Mouse (Mus musculus): Measurements from ENCODE around the gene Hoxb2. TPM values are rescaled to one million over a fixed set of nuclear protein-coding genes. Genes with fewer than 3 reads are reported as not detected.
A peak's percentile ranks its signal among the peaks of the same experiment; 100 is the strongest.

Hoxb2 gene
- polyA plus RNA-seq, 1 experiment: 0.20 TPM

DNA sequence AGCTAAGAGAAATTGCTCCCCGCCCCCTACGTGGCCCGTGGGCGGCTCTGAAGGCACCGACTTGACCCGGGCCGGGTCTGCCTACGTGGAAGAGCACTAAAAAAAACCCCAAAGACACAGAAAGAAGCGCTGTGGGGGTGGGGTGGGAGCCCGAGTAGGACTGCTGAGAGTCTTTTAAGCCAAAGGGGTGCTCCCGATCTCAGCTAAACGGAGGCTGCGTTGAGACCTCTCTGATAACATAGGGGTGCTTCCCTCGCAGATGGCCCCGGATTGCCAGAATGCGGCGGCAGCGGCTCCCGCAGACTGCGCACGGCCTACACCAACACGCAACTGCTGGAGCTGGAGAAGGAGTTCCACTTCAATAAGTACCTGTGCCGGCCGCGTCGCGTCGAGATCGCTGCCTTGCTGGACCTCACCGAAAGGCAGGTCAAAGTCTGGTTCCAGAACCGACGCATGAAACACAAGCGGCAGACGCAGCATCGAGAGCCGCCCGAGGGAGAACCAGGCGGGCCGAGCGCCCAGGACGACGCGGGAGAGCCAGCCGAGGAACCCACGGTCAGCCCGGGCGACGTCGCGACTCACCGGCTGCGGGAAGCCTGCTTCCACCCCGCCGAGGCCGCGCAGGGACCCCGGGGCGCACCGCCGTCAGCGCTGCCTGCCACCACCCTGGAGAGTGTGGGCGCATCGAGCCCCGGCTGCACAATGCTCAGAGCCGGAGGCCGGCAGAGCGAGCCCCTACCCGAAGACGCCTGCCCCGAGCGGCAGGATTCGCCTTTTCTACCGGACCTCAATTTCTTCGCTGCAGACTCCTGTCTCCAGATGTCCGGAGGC, 2.6 kb downstream of the Hoxb2 start:
- peaks cover 6% of the 10 kb centered on the region for H3K4me1 ChIP-seq (ENCODE audit: control insufficient read depth, insufficient read depth, low read length)

GRCm38 (mm10) chr11:96353522-96353841, 3.2 kb downstream of the Hoxb2 start:
- TF ChIP-seq POLR2A (IDR thresholded peaks at IDR 0.05; ENCODE audit: control insufficient read depth, low read depth, low read length) (no peak), CTCF (IDR thresholded peaks at IDR 0.05; ENCODE audit: control insufficient read depth, insufficient read depth, insufficient replicate concordance, low read depth, low read length) (no peak)
- H3K27me3 ChIP-seq (ENCODE audit: control insufficient read depth, insufficient read depth, low read length): peaks cover 7% of the 10 kb centered on the region
- no peaks in the 10 kb centered on the region for H3K36me3 ChIP-seq (ENCODE audit: control insufficient read depth, insufficient read depth, low read length)
- peaks cover 6% of the 10 kb centered on the region for H3K4me1 ChIP-seq (ENCODE audit: control insufficient read depth, insufficient read depth, low read length)
- peak overlapping the region; percentile 42 for H3K4me3 ChIP-seq (ENCODE audit: control insufficient read depth, low read depth, low read length)
- H3K27ac ChIP-seq (ENCODE audit: control insufficient read depth, insufficient read depth, low read depth, low read length): no peak overlapping the region

More for the DNA sequence above, 2.6 kb downstream of the Hoxb2 start:
- peak overlapping the region; percentile 42 for H3K4me3 ChIP-seq (ENCODE audit: control insufficient read depth, low read depth, low read length)
- H3K36me3 ChIP-seq (ENCODE audit: control insufficient read depth, insufficient read depth, low read length): no peaks in the 10 kb centered on the region
- TF ChIP-seq CTCF (IDR thresholded peaks at IDR 0.05; ENCODE audit: control insufficient read depth, insufficient read depth, insufficient replicate concordance, low read depth, low read length) (no peak), POLR2A (IDR thresholded peaks at IDR 0.05; ENCODE audit: control insufficient read depth, low read depth, low read length) (no peak)
- peaks cover 7% of the 10 kb centered on the region for H3K27me3 ChIP-seq (ENCODE audit: control insufficient read depth, insufficient read depth, low read length)
- H3K27ac ChIP-seq (ENCODE audit: control insufficient read depth, insufficient read depth, low read depth, low read length): no peak overlapping the region

DNA sequence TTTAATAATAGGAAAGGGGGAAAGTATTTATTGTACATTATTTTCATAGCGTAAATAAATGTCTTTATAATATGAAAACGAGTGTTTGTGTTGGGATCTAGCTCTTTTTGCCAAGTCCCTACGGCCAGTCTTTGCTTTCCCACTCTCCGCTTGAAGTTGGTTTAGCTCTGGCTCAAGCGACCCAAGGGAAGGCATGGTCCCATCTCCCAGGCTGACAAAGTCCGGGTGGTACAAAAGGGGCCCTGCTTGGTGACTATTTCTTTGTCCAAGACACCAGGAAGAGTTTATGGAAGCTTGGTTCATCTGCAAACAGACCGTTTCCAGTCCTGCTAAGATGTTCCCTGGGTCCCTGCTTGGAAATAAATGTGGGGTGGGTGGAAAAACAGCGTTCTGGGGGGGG, 3.6 kb downstream of the Hoxb2 start:
- TF ChIP-seq CTCF (IDR thresholded peaks at IDR 0.05; ENCODE audit: control insufficient read depth, insufficient read depth, insufficient replicate concordance, low read depth, low read length): no peak
- TF ChIP-seq POLR2A (IDR thresholded peaks at IDR 0.05; ENCODE audit: control insufficient read depth, low read depth, low read length): no peak
- Histone ChIP-seq H3K27ac (ENCODE audit: control insufficient read depth, insufficient read depth, low read depth, low read length) (no peak overlapping the region), H3K27me3 (ENCODE audit: control insufficient read depth, insufficient read depth, low read length) (peaks cover 7% of the 10 kb centered on the region), H3K4me1 (ENCODE audit: control insufficient read depth, insufficient read depth, low read length) (peaks cover 6% of the 10 kb centered on the region), H3K36me3 (ENCODE audit: control insufficient read depth, insufficient read depth, low read length) (no peaks in the 10 kb centered on the region), H3K4me3 (ENCODE audit: control insufficient read depth, low read depth, low read length) (no peak overlapping the region; the same call in 1 of the 2 replicates)

DNA sequence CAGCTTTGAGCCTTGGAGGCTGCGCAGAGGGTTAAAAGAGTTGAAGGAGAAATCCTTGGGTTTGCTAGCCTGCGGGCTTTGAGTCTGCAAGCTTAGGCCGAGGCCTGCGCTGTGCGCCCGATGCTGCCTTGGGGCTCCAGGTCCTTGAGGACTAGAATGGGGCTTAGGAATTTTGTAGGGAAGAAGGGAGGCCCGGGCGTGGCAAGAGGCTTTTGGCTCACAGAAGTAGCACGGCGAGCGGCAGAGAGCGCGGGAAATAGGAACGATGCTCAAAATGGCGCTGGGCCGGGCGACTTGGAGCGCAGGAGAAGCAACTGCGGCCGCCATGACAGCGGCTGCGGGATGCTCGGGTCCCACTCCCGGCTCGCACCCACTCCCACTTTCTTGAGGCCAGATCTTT, 4.1 kb downstream of the Hoxb2 start:
- no peaks in the 10 kb centered on the region for H3K36me3 ChIP-seq (ENCODE audit: control insufficient read depth, insufficient read depth, low read length)
- TF ChIP-seq CTCF (IDR thresholded peaks at IDR 0.05; ENCODE audit: control insufficient read depth, insufficient read depth, insufficient replicate concordance, low read depth, low read length) (no peak), POLR2A (IDR thresholded peaks at IDR 0.05; ENCODE audit: control insufficient read depth, low read depth, low read length) (no peak)
- peaks cover 7% of the 10 kb centered on the region for H3K27me3 ChIP-seq (ENCODE audit: control insufficient read depth, insufficient read depth, low read length)
- H3K27ac ChIP-seq (ENCODE audit: control insufficient read depth, insufficient read depth, low read depth, low read length): no peak overlapping the region
- peaks cover 6% of the 10 kb centered on the region for H3K4me1 ChIP-seq (ENCODE audit: control insufficient read depth, insufficient read depth, low read length)
- peak overlapping the region; percentile 57 for H3K4me3 ChIP-seq (ENCODE audit: control insufficient read depth, low read depth, low read length)

DNA sequence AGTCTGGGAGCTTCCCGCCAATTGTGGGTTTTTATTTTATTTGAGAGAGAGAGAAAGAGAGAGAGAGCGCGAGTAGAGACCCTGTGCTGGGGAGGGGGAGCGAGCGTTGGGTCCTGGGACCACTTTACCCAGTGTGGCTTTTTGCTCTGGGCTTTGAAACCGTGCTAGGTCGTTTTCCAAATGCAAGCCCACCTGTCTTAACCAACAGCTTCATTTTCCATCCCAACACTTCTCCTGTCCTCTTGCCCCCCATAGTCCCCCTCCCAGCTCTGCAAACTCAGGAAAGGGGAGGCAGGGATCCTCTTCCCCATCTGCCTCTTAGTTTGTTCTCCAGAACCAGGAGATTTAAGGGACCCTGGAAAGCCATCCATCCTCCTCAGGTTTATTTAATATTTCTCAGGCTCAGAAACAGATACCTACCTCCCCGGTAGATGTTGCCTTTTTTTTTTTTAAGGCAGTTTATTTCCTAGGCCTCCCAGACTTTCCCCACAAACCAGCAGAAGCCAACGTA, 4.5 kb downstream of the Hoxb2 start:
- Histone ChIP-seq H3K4me3 (ENCODE audit: control insufficient read depth, low read depth, low read length) (peak overlapping the region; percentile 57), H3K36me3 (ENCODE audit: control insufficient read depth, insufficient read depth, low read length) (no peaks in the 10 kb centered on the region), H3K27me3 (ENCODE audit: control insufficient read depth, insufficient read depth, low read length) (peaks cover 7% of the 10 kb centered on the region), H3K27ac (ENCODE audit: control insufficient read depth, insufficient read depth, low read depth, low read length) (no peak overlapping the region), H3K4me1 (ENCODE audit: control insufficient read depth, insufficient read depth, low read length) (peaks cover 6% of the 10 kb centered on the region)
- no peak for TF ChIP-seq POLR2A (IDR thresholded peaks at IDR 0.05; ENCODE audit: control insufficient read depth, low read depth, low read length)

DNA sequence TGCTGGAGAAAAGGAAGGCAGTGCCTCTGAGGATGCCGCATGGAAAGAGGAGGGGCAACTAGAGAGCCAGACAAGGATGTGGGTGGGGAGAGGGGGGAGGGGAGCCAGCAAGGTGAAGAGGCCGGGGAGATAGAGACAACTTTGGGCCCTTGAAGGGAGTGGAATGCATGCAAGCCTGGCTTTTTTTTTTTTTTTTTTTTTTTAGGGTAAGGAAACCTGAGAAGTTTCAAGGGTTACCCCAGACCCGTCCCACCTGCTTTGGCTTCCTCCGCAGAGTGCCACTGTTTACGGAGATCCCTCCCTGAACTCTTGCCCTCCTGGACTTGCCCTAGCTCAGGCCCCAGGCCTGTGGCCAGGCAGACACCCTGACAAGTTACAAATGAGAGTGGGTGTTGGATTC, 13.5 kb downstream of the Hoxb2 start:
- Histone ChIP-seq H3K27me3 (ENCODE audit: control insufficient read depth, insufficient read depth, low read length) (peaks cover 3% of the 10 kb centered on the region), H3K4me1 (ENCODE audit: control insufficient read depth, insufficient read depth, low read length) (peaks cover 17% of the 10 kb centered on the region), H3K27ac (ENCODE audit: control insufficient read depth, insufficient read depth, low read depth, low read length) (no peak overlapping the region)

DNA sequence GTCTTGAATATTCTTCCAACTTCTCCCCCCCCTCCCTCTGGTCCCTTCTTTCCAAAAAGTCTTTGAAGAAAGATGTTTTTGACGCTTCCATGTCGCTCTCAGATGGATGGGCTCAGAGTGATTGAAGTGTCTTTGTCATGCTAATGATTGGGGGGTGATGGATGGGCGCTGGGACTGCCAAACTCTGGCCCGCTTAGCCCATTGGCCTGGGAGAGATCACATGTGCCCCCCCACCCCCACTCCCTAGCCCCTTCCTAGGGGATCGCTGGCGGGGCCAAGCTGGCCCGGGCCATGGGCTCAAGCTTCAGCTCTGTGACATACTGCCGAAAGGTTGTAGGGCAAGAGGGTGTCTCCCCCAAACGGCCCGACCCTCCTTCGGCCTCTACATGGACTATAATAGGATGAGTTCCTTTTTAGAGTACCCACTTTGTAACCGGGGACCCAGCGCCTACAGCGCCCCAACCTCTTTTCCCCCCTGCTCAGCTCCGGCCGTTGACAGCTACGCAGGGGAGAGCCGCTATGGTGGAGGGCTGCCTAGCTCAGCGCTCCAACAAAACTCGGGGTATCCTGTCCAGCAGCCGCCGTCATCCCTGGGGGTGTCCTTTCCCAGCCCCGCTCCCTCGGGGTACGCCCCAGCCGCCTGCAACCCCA, 15.2 kb downstream of the Hoxb2 start, which contains the start of gene Hoxb1:
Gene Hoxb1, plus strand, starts transcription at position 312 of the 651 bp plus-strand sequence.
- Histone ChIP-seq H3K27me3 (ENCODE audit: control insufficient read depth, insufficient read depth, low read length) (peaks cover 3% of the 10 kb centered on the region), H3K36me3 (ENCODE audit: control insufficient read depth, insufficient read depth, low read length) (no peaks in the 10 kb centered on the region), H3K27ac (ENCODE audit: control insufficient read depth, insufficient read depth, low read depth, low read length) (no peak within 1 kb of the TSS), H3K4me1 (ENCODE audit: control insufficient read depth, insufficient read depth, low read length) (peaks cover 17% of the 10 kb centered on the region), H3K4me3 (ENCODE audit: control insufficient read depth, low read depth, low read length) (peak within 1 kb of the TSS; percentile 22; the same call in 1 of the 2 replicates)
- TF ChIP-seq CTCF (IDR thresholded peaks at IDR 0.05; ENCODE audit: control insufficient read depth, insufficient read depth, insufficient replicate concordance, low read depth, low read length) (no peak), POLR2A (IDR thresholded peaks at IDR 0.05; ENCODE audit: control insufficient read depth, low read depth, low read length) (no peak)

More for the DNA sequence above, 13.5 kb downstream of the Hoxb2 start:
- no peaks in the 10 kb centered on the region for H3K36me3 ChIP-seq (ENCODE audit: control insufficient read depth, insufficient read depth, low read length)
- no peak overlapping the region for H3K4me3 ChIP-seq (ENCODE audit: control insufficient read depth, low read depth, low read length)
- TF ChIP-seq POLR2A (IDR thresholded peaks at IDR 0.05; ENCODE audit: control insufficient read depth, low read depth, low read length): no peak
- no peak for TF ChIP-seq CTCF (IDR thresholded peaks at IDR 0.05; ENCODE audit: control insufficient read depth, insufficient read depth, insufficient replicate concordance, low read depth, low read length)

All from testis, adult 2 months (tissue).